Mouse (Mus musculus) lung, embryonic 16.5 days (tissue): ENCODE data around the gene Ms4a4b. TPM values are rescaled to one million over a fixed set of nuclear protein-coding genes. Genes with fewer than 3 reads are reported as not detected.
"Not testable (repeated sequence)": the region's sequence is repeated elsewhere in the genome, so short reads cannot be mapped to it uniquely, and the experiment has no call there.

ENCODE experiments used
- ATAC-seq: fragments of 200-750 bp; cut with Nextera tagmentation; 2 replicates; pipeline ENCODE4 v1.8.0; 2017; ENCODE audit warnings: low read depth, mild to moderate bottlenecking, moderate library complexity
- H3K27ac ChIP-seq: fragments of 300-500 bp; sonication (generic); 2 replicates; pipeline ENCODE4 v1.5.1; 2014; ENCODE audit warnings: mild to moderate bottlenecking, control low read depth, low read length
- H3K27me3 ChIP-seq: fragments of 300-500 bp; sonication (generic); 2 replicates; pipeline ENCODE4 v1.6.1; 2014; ENCODE audit warnings: low read depth, low read length, mixed read lengths; ENCODE audit not compliant: control insufficient read depth, insufficient read depth
- H3K36me3 ChIP-seq: fragments of 300-500 bp; sonication (generic); 2 replicates; pipeline ENCODE4 v1.6.1; 2014; ENCODE audit warnings: low read length; ENCODE audit not compliant: control insufficient read depth, insufficient read depth
- H3K4me1 ChIP-seq: fragments of 300-500 bp; sonication (generic); replicated peaks from 2 replicates; pipeline ENCODE4 v1.6.1; 2014; ENCODE audit warnings: low read length, mixed read lengths; ENCODE audit not compliant: control insufficient read depth, insufficient read depth
- H3K4me2 ChIP-seq: fragments of 300-500 bp; sonication (generic); 2 replicates; pipeline ENCODE4 v1.6.1; 2014; ENCODE audit warnings: low read depth, low read length, control low read depth
- H3K4me3 ChIP-seq: fragments of 300-500 bp; sonication (generic); 2 replicates; pipeline ENCODE4 v1.5.1; 2014; ENCODE audit warnings: mild to moderate bottlenecking, low read length, control low read depth
- H3K9ac ChIP-seq: fragments of 300-500 bp; sonication (generic); 2 replicates; pipeline ENCODE4 v1.6.1; 2014; ENCODE audit warnings: low read length, control low read depth
- H3K9me3 ChIP-seq: fragments of 300-500 bp; sonication (generic); 2 replicates; pipeline ENCODE4 v1.6.1; 2016; ENCODE audit warnings: low read length; ENCODE audit not compliant: control insufficient read depth
- WGBS: fragments of 180-500 bp; shearing (Covaris S2); extraction: QIAGEN DNeasy Blood & Tissue Kit; methylation state at CpG from one replicate; pipeline ENCODE4 v1.1.7; 2014; 5-methylcytosine and 5-hydroxymethylcytosine counted together
- polyA plus RNA-seq: library from polyadenylated mRNA; unstranded; fragments of >200 nt; fragmentation: Nextera tagmentation; extraction: Ambion mirVana; gene quantifications from 2 replicates; pipeline ENCODE4 v1.2.1, GENCODE M21; 2015

Ms4a4b gene
- polyA plus RNA-seq = 0.30 and 0.38 TPM in 2 replicates

DNA sequence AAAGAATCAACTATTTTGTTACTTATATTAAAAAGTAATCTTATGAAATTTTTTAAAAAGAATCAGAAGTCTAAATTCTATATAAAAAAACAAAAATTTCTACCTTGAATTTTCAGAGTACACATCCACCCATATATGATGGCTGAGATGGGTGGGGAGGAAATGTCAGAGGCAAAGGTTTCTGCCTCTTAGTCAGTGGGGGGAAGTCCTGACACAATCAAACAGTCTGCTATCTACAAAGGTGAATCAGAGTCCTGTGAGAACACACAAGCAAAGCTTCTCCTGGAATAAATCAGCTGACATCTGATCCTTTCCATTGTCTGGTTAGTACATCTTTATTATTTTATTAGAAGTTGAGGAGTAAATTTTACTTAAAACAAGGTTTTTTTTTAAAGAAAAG is at the start of gene Ms4a4b:
Ms4a4b (plus strand) TSS at position 216 of the 400 bp plus-strand sequence.
- no peaks in the 10 kb centered on the region for H3K4me1 ChIP-seq
- no peak within 1 kb of the TSS for H3K4me3 ChIP-seq
- H3K27me3 ChIP-seq = no peaks in the 10 kb centered on the region
- no peak within 1 kb of the TSS for H3K27ac ChIP-seq
- H3K4me2 ChIP-seq = no peak within 1 kb of the TSS
- H3K36me3 ChIP-seq = no peaks in the 10 kb centered on the region
- no peak for ATAC-seq
- H3K9ac ChIP-seq = no peak within 1 kb of the TSS
- H3K9me3 ChIP-seq = no peaks in the 10 kb centered on the region

DNA sequence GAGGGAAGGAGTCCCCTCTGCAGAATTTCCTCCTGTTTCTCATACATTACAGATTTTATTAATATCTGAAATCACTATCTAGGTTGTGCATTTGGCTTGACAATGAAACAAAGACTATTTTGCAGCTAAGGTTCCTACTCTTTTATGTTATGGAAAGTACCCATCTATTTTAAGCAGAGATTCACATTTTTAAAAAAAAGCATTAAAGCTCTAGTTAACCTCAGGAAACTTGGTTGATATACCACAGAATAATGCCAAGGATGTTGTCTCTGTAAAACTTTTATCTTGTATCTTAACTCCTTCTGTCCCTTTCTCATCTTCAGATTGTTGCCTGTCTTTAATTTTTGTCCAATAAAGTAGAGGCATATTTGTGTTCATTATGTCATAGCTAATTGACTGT is 47.6 kb upstream of the Ms4a4b start:
- Histone ChIP-seq H3K36me3 (no peaks in the 10 kb centered on the region), H3K9me3 (no peaks in the 10 kb centered on the region), H3K4me1 (no peaks in the 10 kb centered on the region), H3K4me3 (no peak overlapping the region), H3K27ac (no peak overlapping the region), H3K27me3 (no peaks in the 10 kb centered on the region), H3K4me2 (no peak overlapping the region), H3K9ac (no peak overlapping the region)
- no peak for ATAC-seq

DNA sequence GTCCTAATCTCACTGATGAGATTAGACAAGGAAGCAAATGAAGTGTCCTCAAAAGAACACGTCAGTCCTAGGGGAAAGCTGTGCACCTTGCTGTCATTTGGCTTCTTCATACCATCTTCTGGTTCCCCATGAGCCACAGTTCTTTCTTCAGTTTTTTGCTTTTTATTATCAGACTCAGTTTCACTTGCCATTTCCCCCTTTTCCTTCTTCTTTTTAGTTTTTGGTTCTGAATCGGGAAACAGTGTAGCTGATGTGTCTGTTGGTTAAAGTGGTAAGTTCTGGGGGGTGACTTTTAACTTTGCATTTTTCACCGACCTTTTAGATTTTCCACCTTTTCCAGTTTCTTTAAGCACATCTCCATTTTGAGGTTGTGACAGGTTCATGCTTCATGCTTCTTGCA is 38.8 kb upstream of the Ms4a4b start, which contains the start of gene Ms4a4c:
Ms4a4c (plus strand) TSS at position 244 of the 400 bp plus-strand sequence.
- no peak within 1 kb of the TSS for H3K4me3 ChIP-seq
- H3K36me3 ChIP-seq = no peaks in the 10 kb centered on the region
- no peak within 1 kb of the TSS for H3K27ac ChIP-seq
- 77% methylated on average over 3 of the region's 3 CpGs for WGBS
- no peak within 1 kb of the TSS for H3K4me2 ChIP-seq
- no peak for ATAC-seq
- H3K9me3 ChIP-seq = no peaks in the 10 kb centered on the region
- no peaks in the 10 kb centered on the region for H3K27me3 ChIP-seq
- no peaks in the 10 kb centered on the region for H3K4me1 ChIP-seq
- no peak within 1 kb of the TSS for H3K9ac ChIP-seq

GRCm38 (mm10) chr19:11407428-11407827 is 35.9 kb upstream of the Ms4a4b start:
- Histone ChIP-seq H3K9ac (no peak overlapping the region), H3K36me3 (no peaks in the 10 kb centered on the region), H3K9me3 (no peaks in the 10 kb centered on the region), H3K27ac (no peak overlapping the region), H3K27me3 (no peaks in the 10 kb centered on the region), H3K4me2 (no peak overlapping the region), H3K4me3 (no peak overlapping the region), H3K4me1 (no peaks in the 10 kb centered on the region)
- no peak for ATAC-seq

DNA sequence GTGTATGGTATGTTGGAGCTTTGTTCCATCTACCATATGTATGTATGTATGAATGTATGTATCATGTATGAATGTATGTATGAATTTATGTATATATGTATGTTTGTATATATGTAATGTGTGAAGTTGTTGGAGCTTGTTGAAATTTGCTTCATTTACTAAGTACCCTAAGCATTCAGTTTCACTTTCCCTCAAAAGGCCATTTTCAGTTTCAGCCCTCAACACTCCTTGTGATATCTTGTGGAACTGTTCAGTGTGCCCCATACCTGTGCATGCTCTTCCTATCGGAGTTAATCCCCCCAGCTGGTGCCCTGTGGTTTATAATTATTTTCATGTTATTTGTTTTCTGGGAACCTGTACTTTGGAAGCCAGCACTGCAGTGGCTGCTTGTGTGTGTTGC is 34.8 kb upstream of the Ms4a4b start:
- no peaks in the 10 kb centered on the region for H3K9me3 ChIP-seq
- no peaks in the 10 kb centered on the region for H3K27me3 ChIP-seq
- ATAC-seq = no peak
- H3K4me1 ChIP-seq = no peaks in the 10 kb centered on the region
- 97% methylated on average over 1 of the region's 1 CpGs for WGBS
- H3K36me3 ChIP-seq = no peaks in the 10 kb centered on the region
- no peak overlapping the region for H3K4me2 ChIP-seq
- no peak overlapping the region for H3K27ac ChIP-seq
- H3K4me3 ChIP-seq = no peak overlapping the region
- H3K9ac ChIP-seq = no peak overlapping the region

DNA sequence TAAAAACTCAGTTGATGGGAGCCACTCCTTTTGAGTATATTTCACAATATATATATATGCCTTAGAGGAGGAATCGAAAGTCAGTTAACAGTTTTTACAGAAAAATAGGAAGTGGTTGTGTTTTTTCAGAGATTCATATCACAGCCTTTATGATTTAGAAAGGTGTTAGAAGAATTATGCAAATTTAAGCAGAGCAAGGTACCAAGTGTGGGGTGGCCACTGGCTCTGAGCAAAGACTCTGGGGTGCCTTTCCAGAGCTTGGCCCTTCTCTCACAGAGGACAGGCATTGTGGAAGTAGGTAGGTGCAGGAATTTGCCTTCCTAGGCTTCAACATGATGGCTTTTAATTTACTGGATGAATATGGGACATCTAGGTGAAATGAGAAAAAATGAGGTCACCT is 31.7 kb upstream of the Ms4a4b start:
- no peaks in the 10 kb centered on the region for H3K9me3 ChIP-seq
- no peaks in the 10 kb centered on the region for H3K4me1 ChIP-seq
- no peaks in the 10 kb centered on the region for H3K27me3 ChIP-seq
- WGBS = 81% methylated on average over 1 of the region's 1 CpGs
- no peak for ATAC-seq
- H3K36me3 ChIP-seq = no peaks in the 10 kb centered on the region
- H3K27ac ChIP-seq = no peak overlapping the region
- H3K4me2 ChIP-seq = no peak overlapping the region
- no peak overlapping the region for H3K4me3 ChIP-seq
- H3K9ac ChIP-seq = no peak overlapping the region

GRCm38 (mm10) chr19:11414084-11414483 is 29.3 kb upstream of the Ms4a4b start:
- H3K36me3 ChIP-seq = no peaks in the 10 kb centered on the region
- H3K4me3 ChIP-seq = no peak overlapping the region
- no peaks in the 10 kb centered on the region for H3K27me3 ChIP-seq
- no peak for ATAC-seq
- H3K4me2 ChIP-seq = no peak overlapping the region
- H3K9ac ChIP-seq = no peak overlapping the region
- no peaks in the 10 kb centered on the region for H3K4me1 ChIP-seq
- H3K9me3 ChIP-seq = no peaks in the 10 kb centered on the region
- 80% methylated on average over 1 of the region's 1 CpGs for WGBS
- no peak overlapping the region for H3K27ac ChIP-seq

- WGBS = 53% methylated on average over 3 of the region's 3 CpGs
Observed at GRCm38 (mm10) chr19:11415581-11415980, 27.8 kb upstream of the Ms4a4b start.

DNA sequence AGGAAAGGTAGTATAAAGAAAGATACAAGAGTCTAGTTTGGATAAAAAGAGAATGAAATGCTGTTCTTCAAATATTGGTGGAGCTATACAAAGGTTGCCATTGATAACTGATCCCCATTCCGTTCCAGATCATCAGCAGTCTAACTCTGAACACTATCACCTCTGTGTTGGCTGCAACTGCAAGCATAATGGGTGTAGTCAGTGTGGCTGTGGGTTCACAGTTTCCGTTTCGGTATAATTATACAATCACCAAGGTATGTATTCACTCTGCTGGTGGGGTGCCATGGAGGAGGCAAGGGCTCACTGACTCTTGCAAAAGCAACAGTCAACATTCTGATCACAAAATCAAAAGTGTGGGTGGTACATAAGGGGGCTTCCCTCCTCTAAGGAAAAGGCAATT is 24.5 kb upstream of the Ms4a4b start:
- not testable (repeated sequence) for H3K9ac ChIP-seq, H3K27ac ChIP-seq, H3K36me3 ChIP-seq, H3K4me2 ChIP-seq, H3K4me3 ChIP-seq, H3K9me3 ChIP-seq, H3K4me1 ChIP-seq, ATAC-seq, H3K27me3 ChIP-seq
- 68% methylated on average over 1 of the region's 3 CpGs for WGBS

More at GRCm38 (mm10) chr19:11415581-11415980, 27.8 kb upstream of the Ms4a4b start:
- H3K36me3 ChIP-seq = no peaks in the 10 kb centered on the region
- H3K27me3 ChIP-seq = no peaks in the 10 kb centered on the region
- H3K4me2 ChIP-seq = no peak overlapping the region
- no peaks in the 10 kb centered on the region for H3K4me1 ChIP-seq
- no peak overlapping the region for H3K4me3 ChIP-seq
- ATAC-seq = peak; percentile 52; the same call in 1 of the 2 replicates
- no peaks in the 10 kb centered on the region for H3K9me3 ChIP-seq
- no peak overlapping the region for H3K9ac ChIP-seq
- no peak overlapping the region for H3K27ac ChIP-seq

DNA sequence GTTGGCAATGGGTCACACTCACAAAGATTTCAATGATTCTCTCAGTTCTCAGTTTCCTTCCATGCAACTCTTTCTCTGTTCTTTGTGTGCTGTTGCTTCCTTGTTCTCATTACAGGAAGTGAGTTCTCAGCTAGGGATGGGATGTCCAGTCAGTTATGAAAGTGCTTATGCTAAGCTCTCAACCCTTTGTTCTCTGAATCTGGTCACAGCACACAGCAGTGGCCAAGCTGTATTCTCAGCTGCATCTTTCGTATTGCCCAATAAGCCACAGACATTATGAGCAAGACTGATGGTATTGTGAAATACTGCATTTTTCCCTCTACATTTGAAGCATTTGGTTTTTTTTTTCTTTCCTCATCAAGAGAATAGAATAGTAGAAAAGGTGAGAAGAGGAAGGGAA is 12.1 kb upstream of the Ms4a4b start:
- not testable (repeated sequence) for H3K27me3 ChIP-seq, ATAC-seq, H3K36me3 ChIP-seq, H3K4me1 ChIP-seq, H3K4me3 ChIP-seq, H3K4me2 ChIP-seq, H3K27ac ChIP-seq, H3K9ac ChIP-seq, H3K9me3 ChIP-seq
- 85% methylated on average over 1 of the region's 1 CpGs for WGBS
